Mouse (Mus musculus) left cerebral cortex, postnatal 10 days (tissue): Measurements from ENCODE around the gene Ccdc183. TPM values are rescaled to one million over a fixed set of nuclear protein-coding genes. Genes with fewer than 3 reads are reported as not detected.

ENCODE experiments used
- DNase-seq, 2 experiments: peaks; one replicate each; pipeline ENCODE4 v3.0.0; 2021 to 2022; ENCODE audit warnings: low spot score in 2 of 2, mixed read lengths in 1 of 2; ENCODE audit errors: extremely low spot score in 1 of 2
- intact Hi-C: fragments of 180-260 bp; cut with DNase I; formaldehyde crosslinking; loops from one replicate; pipeline ENCODE4 v1.15.1; 2025
- total RNA-seq, 2 experiments: library from RNA; stranded (reverse); gene quantifications; 2 replicates each; pipeline ENCODE4 v1.2.3; 2021

The Ccdc183 gene
- total RNA-seq, 2 experiments from 2014 or later = not detected

GRCm38 (mm10) chr2:25620386-25620785 lies 2.9 kb upstream of the Ccdc183 start:
- intact Hi-C loops = no loop called here
- DNase-seq = no peak

DNA sequence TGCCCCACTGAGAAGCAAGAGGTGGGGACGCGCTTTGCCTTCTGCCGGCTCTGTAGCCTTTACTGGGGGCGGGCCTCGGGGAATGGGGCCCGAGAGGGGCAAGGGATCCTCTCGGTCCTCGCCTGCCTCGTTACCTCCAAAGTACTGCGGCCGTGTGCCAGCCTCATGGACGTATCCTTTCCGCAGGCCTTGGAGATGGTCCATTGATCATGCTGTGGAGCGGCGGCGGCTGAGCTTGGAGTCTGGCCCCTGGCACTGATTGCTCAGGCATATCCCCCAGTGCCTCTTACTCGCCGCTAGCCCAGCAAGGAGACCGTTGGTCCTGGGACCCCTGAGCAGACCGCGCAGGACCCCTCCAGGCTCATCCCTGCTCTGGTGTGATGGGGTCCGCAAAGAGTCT lies 1.1 kb downstream of the Ccdc183 start:
- no peak for DNase-seq
- intact Hi-C loops = no loop called here

- DNase-seq = no peak
- intact Hi-C loops = no loop called here
These were observed 8.8 kb downstream of the Ccdc183 start for GRCm38 (mm10) chr2:25608671-25609070.

- intact Hi-C loops = no loop called here
- peak; percentile 85 to 94 for DNase-seq
These were observed 9.5 kb downstream of the Ccdc183 start, which contains the start of gene Rabl6 for GRCm38 (mm10) chr2:25607761-25608622. TSS of gene Rabl6 (minus strand) at chr2:25608521.

GRCm38 (mm10) chr2:25602526-25602925 lies 15.0 kb downstream of the Ccdc183 start:
- intact Hi-C loops = no loop called here
- no peak for DNase-seq

- no peak for DNase-seq
- intact Hi-C loops = no loop called here
These were observed 17.4 kb downstream of the Ccdc183 start for GRCm38 (mm10) chr2:25600037-25600436.

DNA sequence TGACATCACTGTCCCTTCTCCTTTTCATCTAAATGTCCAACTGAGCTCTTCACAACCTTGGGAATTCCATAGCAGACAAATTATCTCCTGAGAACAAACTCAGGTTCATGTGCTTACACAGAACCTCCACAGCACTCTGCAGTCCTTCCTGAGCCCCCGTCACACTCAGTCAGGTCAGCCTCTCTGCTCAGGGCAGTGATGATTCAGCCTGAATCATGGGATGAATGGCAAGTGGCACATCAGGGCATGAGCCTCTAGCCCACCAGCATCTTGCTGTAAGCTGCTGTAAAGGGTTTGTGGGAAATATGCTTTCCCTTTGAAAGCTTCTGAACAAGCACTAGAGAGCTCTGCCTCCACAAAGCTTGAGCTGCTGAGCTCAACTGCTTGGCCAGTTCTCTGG lies 18.7 kb downstream of the Ccdc183 start:
- DNase-seq = no peak
- intact Hi-C loops = no loop called here

DNA sequence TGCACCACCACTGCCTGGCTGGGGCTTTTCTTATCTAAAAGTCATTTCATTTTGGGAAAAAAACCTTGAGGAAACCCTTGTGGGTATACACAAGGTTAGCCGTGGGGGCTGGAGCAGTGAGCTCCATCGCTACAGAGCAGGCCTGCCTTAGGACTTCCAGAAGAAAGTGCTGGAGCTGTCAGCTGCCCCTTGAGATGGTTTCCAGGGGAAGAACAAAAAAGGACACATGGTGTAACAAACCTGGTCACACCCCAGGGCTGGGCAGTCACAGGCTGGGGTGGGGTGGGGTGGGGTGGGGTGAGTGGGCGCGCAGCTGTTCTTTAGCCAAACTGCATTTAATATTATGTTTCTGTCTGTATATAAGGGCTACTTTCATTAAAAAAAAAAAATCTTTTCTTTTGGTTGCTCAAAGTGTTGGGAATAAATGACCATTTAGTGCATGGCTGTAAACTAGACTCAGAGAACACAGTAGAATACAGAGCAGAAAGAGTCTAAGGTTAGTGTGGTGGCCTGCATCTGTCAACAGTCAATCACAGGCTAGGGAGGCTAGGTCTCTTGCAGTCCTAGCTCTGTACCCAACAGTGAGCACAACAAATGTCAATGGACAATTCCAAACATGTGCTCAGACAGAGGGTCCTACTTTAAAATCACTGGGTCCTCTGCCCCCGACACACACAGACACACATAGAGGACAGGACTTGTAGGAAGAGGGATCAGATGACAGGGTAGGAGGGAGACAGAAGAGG lies 20.5 kb downstream of the Ccdc183 start:
- no peak for DNase-seq
- intact Hi-C loops = no loop called here

- intact Hi-C loops = no loop called here
- DNase-seq = peak in 1 of 2 experiments; percentile 50
These were observed 25.6 kb downstream of the Ccdc183 start for GRCm38 (mm10) chr2:25591863-25592262.

DNA sequence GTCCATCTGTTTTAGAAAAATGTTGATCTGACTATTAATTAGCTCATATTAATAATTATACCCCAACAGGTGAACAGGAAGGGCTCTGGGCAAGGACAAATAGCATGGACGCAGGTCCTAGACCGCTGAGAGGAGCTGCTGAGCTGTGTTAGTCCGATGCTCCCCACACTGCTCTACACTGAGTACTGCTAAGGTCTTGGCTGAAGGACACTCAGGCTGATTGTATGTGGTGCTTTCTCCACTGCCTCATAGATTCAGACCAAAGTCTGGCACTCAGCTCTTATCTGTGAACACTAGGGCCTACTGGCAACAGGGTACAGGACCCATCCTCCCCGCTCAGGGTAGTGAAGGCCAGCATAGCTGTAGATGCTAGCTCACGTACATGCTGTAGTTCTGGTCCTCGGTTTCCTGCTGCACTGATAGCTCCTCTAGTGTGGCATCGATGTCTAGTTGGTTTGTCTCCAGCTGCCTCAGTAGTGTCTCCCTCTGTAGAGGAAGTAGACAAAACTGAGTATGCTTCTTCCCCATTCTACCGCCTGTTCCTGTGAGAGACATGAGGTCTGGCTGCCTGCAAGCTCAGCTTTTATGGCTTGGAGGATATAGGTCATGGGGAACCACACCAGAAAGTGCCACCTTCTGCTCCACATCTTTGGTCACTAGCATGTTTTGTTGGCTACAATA lies 29.1 kb downstream of the Ccdc183 start:
- DNase-seq = peak in 1 of 2 experiments; percentile 19
- intact Hi-C loops = no loop called here

- DNase-seq = peak in 1 of 2 experiments; percentile 14
- intact Hi-C loops = no loop called here
These were observed 30.2 kb downstream of the Ccdc183 start for GRCm38 (mm10) chr2:25587290-25587689.

GRCm38 (mm10) chr2:25585601-25586000 lies 31.9 kb downstream of the Ccdc183 start:
- intact Hi-C loops = no loop called here
- peak in 1 of 2 experiments; percentile 37 for DNase-seq

GRCm38 (mm10) chr2:25584856-25585255 lies 32.6 kb downstream of the Ccdc183 start:
- DNase-seq = peak in 1 of 2 experiments; percentile 17
- intact Hi-C loops = no loop called here

GRCm38 (mm10) chr2:25584152-25584551 lies 33.3 kb downstream of the Ccdc183 start:
- intact Hi-C loops = no loop called here
- peak in 1 of 2 experiments; percentile 27 for DNase-seq

DNA sequence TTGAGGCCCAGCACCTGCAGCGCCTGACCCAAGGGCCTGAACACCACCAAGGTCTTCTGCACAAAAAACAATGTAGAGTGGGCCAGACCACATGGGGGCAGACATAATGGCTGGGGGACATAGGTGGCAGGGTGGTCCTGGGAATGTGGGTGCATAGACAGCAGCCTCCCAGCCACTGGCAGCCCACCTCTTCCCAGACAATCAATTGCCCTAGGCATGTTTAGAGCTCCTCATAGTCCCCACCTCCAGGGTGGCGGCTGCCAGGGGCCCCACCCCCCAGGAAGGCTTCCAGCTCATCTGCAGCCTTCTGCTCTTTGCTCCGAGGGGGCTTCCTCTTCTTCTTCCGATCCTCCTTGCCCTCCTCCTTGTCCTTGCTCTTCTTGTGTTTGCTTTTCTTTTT lies 33.9 kb downstream of the Ccdc183 start:
- no peak for DNase-seq
- intact Hi-C loops = no loop called here

DNA sequence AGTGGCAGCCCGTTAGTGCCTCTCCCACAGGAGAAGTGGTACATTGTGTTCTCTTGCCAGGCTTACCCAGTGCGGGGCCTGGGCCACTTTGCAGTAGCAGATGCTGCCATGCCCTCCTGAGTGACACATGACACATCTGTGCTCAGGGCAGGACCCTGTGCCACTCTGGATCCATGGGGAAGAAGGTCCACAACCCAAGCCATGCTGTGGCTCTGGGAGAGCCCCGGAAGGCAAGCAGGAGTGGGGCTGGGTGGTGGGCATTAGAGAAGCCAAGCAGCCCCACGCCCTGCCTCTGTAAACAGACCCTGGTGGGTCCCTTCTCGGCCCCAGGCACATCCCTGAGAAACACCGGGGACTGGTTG lies 34.4 kb downstream of the Ccdc183 start:
- intact Hi-C loops = no loop called here
- peak in 1 of 2 experiments; percentile 33 for DNase-seq

- intact Hi-C loops = no loop called here
- DNase-seq = peak; percentile 88 to 89
These were observed 34.9 kb downstream of the Ccdc183 start for GRCm38 (mm10) chr2:25582466-25583119.

- intact Hi-C loops = no loop called here
- peak in 1 of 2 experiments; percentile 57 for DNase-seq
These were observed 35.6 kb downstream of the Ccdc183 start for GRCm38 (mm10) chr2:25581901-25582301.

- DNase-seq = peak; percentile 80 to 85
- intact Hi-C loops = no loop called here
These were observed 36.1 kb downstream of the Ccdc183 start, which contains the start of gene Ajm1 for GRCm38 (mm10) chr2:25581294-25581864. TSS of gene Ajm1 (minus strand) at chr2:25581757.
